Mouse (Mus musculus): ENCODE data around the gene Fam219b.

DNA sequence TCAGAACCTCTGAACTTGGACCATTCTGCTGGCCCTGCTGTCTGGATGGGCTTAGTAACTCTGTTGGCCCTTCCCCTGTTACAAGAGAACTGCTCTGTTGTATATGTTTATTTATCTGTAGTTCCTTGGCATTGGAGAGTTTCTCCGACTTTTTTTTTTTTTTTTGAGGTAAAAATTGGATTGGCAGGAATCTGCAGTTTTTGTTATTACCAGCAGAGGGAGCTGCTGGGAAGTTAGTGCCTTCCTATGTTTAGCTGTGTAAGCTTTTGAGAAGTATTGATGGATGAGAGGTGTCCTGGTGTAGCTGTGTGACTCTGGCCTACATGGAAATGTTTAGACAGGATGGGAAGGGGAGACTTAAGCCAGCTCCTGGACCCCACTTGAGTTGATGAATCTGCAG is 4.0 kb downstream of the Fam219b start:
- TF ChIP-seq CTCF (conservative IDR thresholded peaks at IDR 0.05; ENCODE audit: insufficient read depth, insufficient read length, low read depth, low read length) (peak; percentile 24; the same call in 1 of the 2 replicates), POLR2A (IDR thresholded peaks at IDR 0.05; ENCODE audit: low read depth, low read length) (no peak)

Measured in kidney, adult 2 months (tissue).